Mouse (Mus musculus) naive thymus-derived CD4-positive, alpha-beta T cell, adult 2 months (primary cell): ENCODE measurements around the gene Izumo1.
A peak's percentile ranks its signal among the peaks of the same experiment; 100 is the strongest.

Experiments
- DNase-seq: peaks from one replicate; pipeline ENCODE4 v3.0.0-alpha.2; 2011; ENCODE audit warnings: low read depth

The Izumo1 gene

GRCm38 (mm10) chr7:45621443-45621842 lies at the start of gene Izumo1:
Izumo1 (plus strand) TSS chr7:45621811.
- DNase-seq, result peak; percentile 45

- peak; percentile 43 for DNase-seq
These were observed 49.6 kb upstream of the Izumo1 start for GRCm38 (mm10) chr7:45571966-45572365.

GRCm38 (mm10) chr7:45573954-45574353 lies 47.7 kb upstream of the Izumo1 start:
- peak; percentile 73 for DNase-seq

GRCm38 (mm10) chr7:45574472-45575379 lies 46.9 kb upstream of the Izumo1 start:
- DNase-seq, result no peak

- DNase-seq, result no peak
These were observed 35.7 kb upstream of the Izumo1 start for GRCm38 (mm10) chr7:45585923-45586322.

GRCm38 (mm10) chr7:45587631-45588592 lies 33.7 kb upstream of the Izumo1 start:
- no peak for DNase-seq

- peak; percentile 84 for DNase-seq
These were observed 32.4 kb upstream of the Izumo1 start for GRCm38 (mm10) chr7:45589173-45589572.

GRCm38 (mm10) chr7:45589898-45590297 lies 31.7 kb upstream of the Izumo1 start:
- DNase-seq, result no peak

GRCm38 (mm10) chr7:45590874-45591273 lies 30.7 kb upstream of the Izumo1 start:
- DNase-seq, result peak; percentile 53

GRCm38 (mm10) chr7:45591880-45592279 lies 29.7 kb upstream of the Izumo1 start:
- no peak for DNase-seq

- peak; percentile 85 for DNase-seq
These were observed 28.3 kb upstream of the Izumo1 start for GRCm38 (mm10) chr7:45593118-45593815.

GRCm38 (mm10) chr7:45595176-45595575 lies 26.4 kb upstream of the Izumo1 start:
- no peak for DNase-seq

GRCm38 (mm10) chr7:45596107-45596506 lies 25.5 kb upstream of the Izumo1 start:
- DNase-seq, result no peak

GRCm38 (mm10) chr7:45597013-45597412 lies 24.6 kb upstream of the Izumo1 start:
- DNase-seq, result no peak

- DNase-seq, result no peak
These were observed 24.1 kb upstream of the Izumo1 start for GRCm38 (mm10) chr7:45597527-45597926.

- no peak for DNase-seq
These were observed 22.4 kb upstream of the Izumo1 start for GRCm38 (mm10) chr7:45598960-45599879.

- DNase-seq, result no peak
These were observed 15.8 kb upstream of the Izumo1 start for GRCm38 (mm10) chr7:45605704-45606289.

- no peak for DNase-seq
These were observed 12.1 kb upstream of the Izumo1 start for GRCm38 (mm10) chr7:45609511-45609910.

GRCm38 (mm10) chr7:45616277-45616676 lies 5.3 kb upstream of the Izumo1 start:
- DNase-seq, result no peak

- no peak for DNase-seq
These were observed 4.4 kb upstream of the Izumo1 start, which contains the start of gene Fut1 for GRCm38 (mm10) chr7:45617042-45617695. Fut1 (plus strand) TSS chr7:45617289.
